Mouse (Mus musculus): Measurements from ENCODE around the gene Olfr910. TPM values are rescaled to one million over a fixed set of nuclear protein-coding genes. Genes with fewer than 3 reads are reported as not detected.

Olfr910 gene
- polyA plus RNA-seq (2016; fragmentation: Nextera tagmentation; extraction: Ambion mirVana): not detected in 2 replicates

- Histone ChIP-seq H3K36me3 (no peaks in the 10 kb centered on the region), H3K4me3 (no peak within 1 kb of the TSS), H3K9me3 (replicated peaks) (no peaks in the 10 kb centered on the region), H3K27ac (replicated peaks) (no peak within 1 kb of the TSS), H3K4me1 (no peaks in the 10 kb centered on the region), H3K27me3 (ENCODE audit: low read depth, poor library complexity, severe bottlenecking) (no peaks in the 10 kb centered on the region)
- 92% methylated on average over 2 of the region's 2 CpGs for WGBS
- no peak for DNase-seq (ENCODE audit: low spot score)
Measured at GRCm38 (mm10) chr9:38537549-38537948, at the start of gene Olfr910. Olfr910 (plus strand) TSS chr9:38537849.

- Histone ChIP-seq H3K27me3 (ENCODE audit: low read depth, poor library complexity, severe bottlenecking) (no peaks in the 10 kb centered on the region), H3K4me3 (no peak within 1 kb of the TSS), H3K4me1 (no peaks in the 10 kb centered on the region), H3K9me3 (replicated peaks) (no peaks in the 10 kb centered on the region), H3K27ac (replicated peaks) (no peak within 1 kb of the TSS), H3K36me3 (no peaks in the 10 kb centered on the region)
- no peak for DNase-seq (ENCODE audit: low spot score)
- 83% methylated on average over 2 of the region's 2 CpGs for WGBS
Measured at GRCm38 (mm10) chr9:38495501-38495900, 42.1 kb upstream of the Olfr910 start, which contains the start of gene Olfr907. Olfr907 (plus strand) TSS chr9:38495801.

DNA sequence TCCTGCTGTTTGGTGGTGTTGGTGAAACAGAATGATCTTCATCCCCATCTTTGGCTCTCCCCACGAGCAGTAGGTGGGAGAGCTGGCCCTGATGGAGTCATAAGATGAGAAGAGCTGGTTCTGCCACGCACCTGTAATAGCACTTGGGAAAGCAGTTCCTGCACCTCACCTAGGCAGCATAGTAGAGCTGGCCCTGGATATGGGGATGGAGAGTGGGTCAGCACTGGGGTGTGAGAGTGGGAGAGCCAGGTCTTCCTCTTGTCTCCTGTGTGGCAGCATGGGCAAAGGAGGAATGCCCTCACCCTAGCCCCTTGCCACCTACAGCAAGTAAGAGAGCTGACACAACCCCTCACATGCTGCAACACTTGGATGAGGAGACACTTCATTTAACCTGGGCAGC is 25.3 kb upstream of the Olfr910 start:
- Histone ChIP-seq H3K27ac (replicated peaks) (no peak overlapping the region), H3K9me3 (replicated peaks) (no peaks in the 10 kb centered on the region), H3K4me3 (no peak overlapping the region), H3K27me3 (ENCODE audit: low read depth, poor library complexity, severe bottlenecking) (no peaks in the 10 kb centered on the region), H3K4me1 (no peaks in the 10 kb centered on the region), H3K36me3 (no peaks in the 10 kb centered on the region)
- no peak for DNase-seq (ENCODE audit: low spot score)
- WGBS: 79% methylated on average over 2 of the region's 2 CpGs

GRCm38 (mm10) chr9:38521280-38521679 is 16.4 kb upstream of the Olfr910 start, which contains the start of gene Olfr911-ps1:
Olfr911-ps1 (plus strand) TSS chr9:38521580.
- no peaks in the 10 kb centered on the region for H3K36me3 ChIP-seq
- 74% methylated on average over 1 of the region's 1 CpGs for WGBS
- no peaks in the 10 kb centered on the region for H3K27me3 ChIP-seq (ENCODE audit: low read depth, poor library complexity, severe bottlenecking)
- no peaks in the 10 kb centered on the region for H3K4me1 ChIP-seq
- no peaks in the 10 kb centered on the region for H3K9me3 ChIP-seq (replicated peaks)
- H3K27ac ChIP-seq (replicated peaks): no peak within 1 kb of the TSS
- H3K4me3 ChIP-seq: no peak within 1 kb of the TSS
- DNase-seq (ENCODE audit: low spot score): no peak

DNA sequence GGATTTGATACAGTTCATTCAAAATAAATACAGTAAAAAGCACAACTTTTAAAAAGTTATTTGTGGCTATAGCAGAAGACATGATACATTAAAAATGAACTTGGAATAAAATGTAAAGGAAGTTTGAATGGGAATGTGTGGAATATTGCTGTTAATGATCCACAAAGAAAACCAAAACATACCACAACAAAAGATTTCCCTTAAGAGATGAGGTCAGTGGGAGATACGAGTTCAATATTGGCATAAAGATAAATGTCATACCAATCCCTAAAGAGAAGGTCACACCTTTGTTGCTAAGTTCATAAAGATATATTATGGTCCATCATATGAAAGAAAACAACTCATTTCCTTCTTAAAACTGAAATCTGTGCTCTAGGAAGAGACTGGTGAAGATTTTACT is 42.2 kb downstream of the Olfr910 start, which contains the start of gene Olfr912:
Gene Olfr912, plus strand, starts transcription at position 301 of the 400 bp plus-strand sequence.
- DNase-seq (ENCODE audit: low spot score): no peak
- Histone ChIP-seq H3K4me3 (no peak within 1 kb of the TSS), H3K27ac (replicated peaks) (no peak within 1 kb of the TSS), H3K36me3 (no peaks in the 10 kb centered on the region), H3K9me3 (replicated peaks) (no peaks in the 10 kb centered on the region), H3K4me1 (no peaks in the 10 kb centered on the region), H3K27me3 (ENCODE audit: low read depth, poor library complexity, severe bottlenecking) (no peaks in the 10 kb centered on the region)
- whole genome bisulfite sequencing: 94% methylated on average over 1 of the region's 1 CpGs

Other genes with a start within 250 kb of the Olfr910 start
- gene Olfr896-ps1, start 246.7 kb upstream of the Olfr910 start, polyA plus RNA-seq (2016; fragmentation: Nextera tagmentation; extraction: Ambion mirVana): not detected in 2 replicates
- gene Olfr25, start 208.8 kb upstream of the Olfr910 start, polyA plus RNA-seq (2016; fragmentation: Nextera tagmentation; extraction: Ambion mirVana): not detected in 2 replicates
- gene Olfr898, start 189.4 kb upstream of the Olfr910 start, polyA plus RNA-seq (2016; fragmentation: Nextera tagmentation; extraction: Ambion mirVana): not detected in 2 replicates
- gene Olfr250, start 171.0 kb upstream of the Olfr910 start, polyA plus RNA-seq (2016; fragmentation: Nextera tagmentation; extraction: Ambion mirVana): not detected in 2 replicates
- not detected in 2 replicates for gene Olfr251, start 160.8 kb upstream of the Olfr910 start, polyA plus RNA-seq (2016; fragmentation: Nextera tagmentation; extraction: Ambion mirVana)
- gene Olfr147, start 136.2 kb upstream of the Olfr910 start, polyA plus RNA-seq (2016; fragmentation: Nextera tagmentation; extraction: Ambion mirVana): not detected in 2 replicates
- not detected in 2 replicates for gene Olfr901, start 108.4 kb upstream of the Olfr910 start, polyA plus RNA-seq (2016; fragmentation: Nextera tagmentation; extraction: Ambion mirVana)
- not detected in 2 replicates for gene Olfr902, start 90.2 kb upstream of the Olfr910 start, polyA plus RNA-seq (2016; fragmentation: Nextera tagmentation; extraction: Ambion mirVana)
- not detected in 2 replicates for gene Olfr904, start 74.7 kb upstream of the Olfr910 start, polyA plus RNA-seq (2016; fragmentation: Nextera tagmentation; extraction: Ambion mirVana)
- not detected in 2 replicates for gene Olfr905, start 66.7 kb upstream of the Olfr910 start, polyA plus RNA-seq (2016; fragmentation: Nextera tagmentation; extraction: Ambion mirVana)
- gene Olfr906, start 50.8 kb upstream of the Olfr910 start, polyA plus RNA-seq (2016; fragmentation: Nextera tagmentation; extraction: Ambion mirVana): not detected in 2 replicates
- not detected in 2 replicates for gene Olfr907, start 42.0 kb upstream of the Olfr910 start, polyA plus RNA-seq (2016; fragmentation: Nextera tagmentation; extraction: Ambion mirVana)
- not detected in 2 replicates for gene Olfr911-ps1, start 16.3 kb upstream of the Olfr910 start, polyA plus RNA-seq (2016; fragmentation: Nextera tagmentation; extraction: Ambion mirVana)
- not detected in 2 replicates for gene Olfr912, start 42.3 kb downstream of the Olfr910 start, polyA plus RNA-seq (2016; fragmentation: Nextera tagmentation; extraction: Ambion mirVana)
- gene Olfr913, start 54.9 kb downstream of the Olfr910 start, polyA plus RNA-seq (2016; fragmentation: Nextera tagmentation; extraction: Ambion mirVana): not detected in 2 replicates
- gene Olfr914, start 67.3 kb downstream of the Olfr910 start, polyA plus RNA-seq (2016; fragmentation: Nextera tagmentation; extraction: Ambion mirVana): not detected in 2 replicates
- not detected in 2 replicates for gene Olfr916, start 122.0 kb downstream of the Olfr910 start, polyA plus RNA-seq (2016; fragmentation: Nextera tagmentation; extraction: Ambion mirVana)
- not detected in 2 replicates for gene Olfr917, start 128.0 kb downstream of the Olfr910 start, polyA plus RNA-seq (2016; fragmentation: Nextera tagmentation; extraction: Ambion mirVana)
- not detected in 2 replicates for gene Olfr918, start 136.8 kb downstream of the Olfr910 start, polyA plus RNA-seq (2016; fragmentation: Nextera tagmentation; extraction: Ambion mirVana)
- gene Olfr919, start 165.8 kb downstream of the Olfr910 start, polyA plus RNA-seq (2016; fragmentation: Nextera tagmentation; extraction: Ambion mirVana): not detected in 2 replicates
- gene Vwa5a, start 180.4 kb downstream of the Olfr910 start, polyA plus RNA-seq (2016; fragmentation: Nextera tagmentation; extraction: Ambion mirVana): 6.0 and 7.2 TPM in 2 replicates
- 0.02 TPM in 1 of 2 replicates, not detected in the other for gene Olfr920, start 214.4 kb downstream of the Olfr910 start, polyA plus RNA-seq (2016; fragmentation: Nextera tagmentation; extraction: Ambion mirVana)
- gene Olfr921, start 235.2 kb downstream of the Olfr910 start, polyA plus RNA-seq (2016; fragmentation: Nextera tagmentation; extraction: Ambion mirVana): not detected in 2 replicates

All from midbrain, embryonic 10.5 days (tissue).